Mouse (Mus musculus): ENCODE data around the gene Cnn3. TPM values are rescaled to one million over a fixed set of nuclear protein-coding genes. Genes with fewer than 3 reads are reported as not detected.

Gene Cnn3
- polyA plus RNA-seq, 1 experiment from 2014 or later, result 941 TPM

GRCm38 (mm10) chr3:121460473-121461193 is 34.3 kb downstream of the Cnn3 start:
- H3K36me3 ChIP-seq, result peaks cover 50% of the 10 kb centered on the region
- no peak overlapping the region for H3K27ac ChIP-seq
- WGBS, result 86% methylated on average over 16 of the region's 16 CpGs
- no peak overlapping the region for H3K4me3 ChIP-seq
- no peaks in the 10 kb centered on the region for H3K27me3 ChIP-seq
- no peak for ATAC-seq (ENCODE audit: insufficient number of reproducible peaks, insufficient read depth, low FRiP score, low TSS enrichment)
- peaks cover 19% of the 10 kb centered on the region; the same call in 1 of the 2 replicates for H3K4me1 ChIP-seq
- H3K9ac ChIP-seq, result no peak overlapping the region
- no peaks in the 10 kb centered on the region for H3K9me3 ChIP-seq
- H3K4me2 ChIP-seq (replicated peaks), result no peak overlapping the region

GRCm38 (mm10) chr3:121461477-121461876 is 35.2 kb downstream of the Cnn3 start:
- no peak overlapping the region for H3K4me2 ChIP-seq (replicated peaks)
- no peaks in the 10 kb centered on the region for H3K27me3 ChIP-seq
- no peak for ATAC-seq (ENCODE audit: insufficient number of reproducible peaks, insufficient read depth, low FRiP score, low TSS enrichment)
- no peak overlapping the region for H3K27ac ChIP-seq
- WGBS, result 89% methylated on average over 13 of the region's 13 CpGs
- H3K36me3 ChIP-seq, result peaks cover 41% of the 10 kb centered on the region
- no peak overlapping the region for H3K4me3 ChIP-seq
- no peak overlapping the region for H3K9ac ChIP-seq
- peaks cover 24% of the 10 kb centered on the region; the same call in 1 of the 2 replicates for H3K4me1 ChIP-seq
- H3K9me3 ChIP-seq, result no peaks in the 10 kb centered on the region

- H3K36me3 ChIP-seq, result peaks cover 28% of the 10 kb centered on the region
- no peaks in the 10 kb centered on the region for H3K9me3 ChIP-seq
- WGBS, result 84% methylated on average over 3 of the region's 3 CpGs
- no peak overlapping the region for H3K9ac ChIP-seq
- H3K4me2 ChIP-seq (replicated peaks), result no peak overlapping the region
- no peak for ATAC-seq (ENCODE audit: insufficient number of reproducible peaks, insufficient read depth, low FRiP score, low TSS enrichment)
- H3K4me1 ChIP-seq, result peaks cover 28% of the 10 kb centered on the region; the same call in 1 of the 2 replicates
- H3K27ac ChIP-seq, result no peak overlapping the region
- no peaks in the 10 kb centered on the region for H3K27me3 ChIP-seq
- H3K4me3 ChIP-seq, result no peak overlapping the region
These were observed 36.5 kb downstream of the Cnn3 start for GRCm38 (mm10) chr3:121462782-121463181.

- no peak overlapping the region for H3K4me3 ChIP-seq
- H3K27ac ChIP-seq, result peak overlapping the region; percentile 46; the same call in 1 of the 2 replicates
- no peak overlapping the region for H3K9ac ChIP-seq
- 36% methylated on average over 7 of the region's 7 CpGs for whole genome bisulfite sequencing
- H3K36me3 ChIP-seq, result peaks cover 11% of the 10 kb centered on the region
- H3K4me2 ChIP-seq (replicated peaks), result no peak overlapping the region
- ATAC-seq (ENCODE audit: insufficient number of reproducible peaks, insufficient read depth, low FRiP score, low TSS enrichment), result no peak
- H3K27me3 ChIP-seq, result no peaks in the 10 kb centered on the region
- peaks cover 45% of the 10 kb centered on the region for H3K4me1 ChIP-seq
- no peaks in the 10 kb centered on the region for H3K9me3 ChIP-seq
These were observed 38.5 kb downstream of the Cnn3 start for GRCm38 (mm10) chr3:121464733-121465305.

GRCm38 (mm10) chr3:121465795-121466194 is 39.5 kb downstream of the Cnn3 start:
- Histone ChIP-seq H3K4me2 (replicated peaks) (no peak overlapping the region), H3K9me3 (no peaks in the 10 kb centered on the region), H3K36me3 (peaks cover 4% of the 10 kb centered on the region; the same call in 1 of the 2 replicates), H3K4me3 (no peak overlapping the region), H3K27me3 (no peaks in the 10 kb centered on the region), H3K4me1 (peaks cover 51% of the 10 kb centered on the region), H3K9ac (no peak overlapping the region), H3K27ac (0 out of 2 replicates have a peak overlapping the region, but pooled peaks have one; percentile 30)
- ATAC-seq (ENCODE audit: insufficient number of reproducible peaks, insufficient read depth, low FRiP score, low TSS enrichment), result peak; percentile 37; the same call in 1 of the 2 replicates
- 49% methylated on average over 10 of the region's 10 CpGs for WGBS

GRCm38 (mm10) chr3:121467094-121467552 is 40.8 kb downstream of the Cnn3 start:
- WGBS, result 49% methylated on average over 10 of the region's 10 CpGs
- ATAC-seq (ENCODE audit: insufficient number of reproducible peaks, insufficient read depth, low FRiP score, low TSS enrichment), result no peak
- Histone ChIP-seq H3K27me3 (no peaks in the 10 kb centered on the region), H3K9me3 (no peaks in the 10 kb centered on the region), H3K4me3 (no peak overlapping the region), H3K36me3 (no peaks in the 10 kb centered on the region), H3K9ac (no peak overlapping the region), H3K4me1 (peaks cover 54% of the 10 kb centered on the region), H3K27ac (0 out of 2 replicates have a peak overlapping the region, but pooled peaks have one; percentile 8), H3K4me2 (replicated peaks) (no peak overlapping the region)

- Histone ChIP-seq H3K9ac (no peak overlapping the region), H3K9me3 (no peaks in the 10 kb centered on the region), H3K4me3 (no peak overlapping the region), H3K36me3 (no peaks in the 10 kb centered on the region), H3K4me1 (peaks cover 51% of the 10 kb centered on the region), H3K27ac (peak overlapping the region; percentile 94), H3K4me2 (replicated peaks) (no peak overlapping the region), H3K27me3 (no peaks in the 10 kb centered on the region)
- WGBS, result 14% methylated on average over 1 of the region's 2 CpGs
- ATAC-seq (ENCODE audit: insufficient number of reproducible peaks, insufficient read depth, low FRiP score, low TSS enrichment), result no peak
These were observed 41.8 kb downstream of the Cnn3 start for GRCm38 (mm10) chr3:121468136-121468535.

- WGBS, result under 1% methylated on average over 13 of the region's 13 CpGs
- H3K9me3 ChIP-seq, result no peaks in the 10 kb centered on the region
- H3K27me3 ChIP-seq, result no peaks in the 10 kb centered on the region
- ATAC-seq (ENCODE audit: insufficient number of reproducible peaks, insufficient read depth, low FRiP score, low TSS enrichment), result peak; percentile 79
- H3K27ac ChIP-seq, result peak overlapping the region; percentile 94
- peaks cover 46% of the 10 kb centered on the region for H3K4me1 ChIP-seq
- H3K36me3 ChIP-seq, result no peaks in the 10 kb centered on the region
- H3K4me3 ChIP-seq, result peak overlapping the region; percentile 4; the same call in 1 of the 2 replicates
- H3K9ac ChIP-seq, result no peak overlapping the region
- peak overlapping the region; percentile 31 for H3K4me2 ChIP-seq (replicated peaks)
These were observed 43.1 kb downstream of the Cnn3 start for GRCm38 (mm10) chr3:121469185-121469975.

- no peak for ATAC-seq (ENCODE audit: insufficient number of reproducible peaks, insufficient read depth, low FRiP score, low TSS enrichment)
- 71% methylated on average over 11 of the region's 11 CpGs for WGBS
- H3K4me3 ChIP-seq, result no peak overlapping the region
- peaks cover 30% of the 10 kb centered on the region for H3K4me1 ChIP-seq
- no peak overlapping the region for H3K27ac ChIP-seq
- H3K9me3 ChIP-seq, result no peaks in the 10 kb centered on the region
- no peak overlapping the region for H3K4me2 ChIP-seq (replicated peaks)
- no peaks in the 10 kb centered on the region for H3K36me3 ChIP-seq
- no peaks in the 10 kb centered on the region for H3K27me3 ChIP-seq
- H3K9ac ChIP-seq, result no peak overlapping the region
These were observed 45.4 kb downstream of the Cnn3 start for GRCm38 (mm10) chr3:121471703-121472102.

GRCm38 (mm10) chr3:121474738-121475137 is 48.4 kb downstream of the Cnn3 start:
- no peak overlapping the region for H3K4me3 ChIP-seq
- no peaks in the 10 kb centered on the region for H3K9me3 ChIP-seq
- no peaks in the 10 kb centered on the region for H3K36me3 ChIP-seq
- ATAC-seq (ENCODE audit: insufficient number of reproducible peaks, insufficient read depth, low FRiP score, low TSS enrichment), result no peak
- H3K27ac ChIP-seq, result no peak overlapping the region
- H3K9ac ChIP-seq, result no peak overlapping the region
- H3K27me3 ChIP-seq, result no peaks in the 10 kb centered on the region
- no peak overlapping the region for H3K4me2 ChIP-seq (replicated peaks)
- H3K4me1 ChIP-seq, result 0 out of 2 replicates have a peak, but pooled peaks cover 10% of the 10 kb centered on the region
- WGBS, result 88% methylated on average over 3 of the region's 3 CpGs
